Mouse (Mus musculus) retina, embryonic 14.5 days (tissue): ENCODE measurements at regions not wholly inside any gene's neighbourhood (a gene's known extent, or its start where the extent isn't known, plus 50 kb on each side); places are given as distances from the start of the nearest gene placed in this dataset.
A peak's percentile ranks its signal among the peaks of the same experiment; 100 is the strongest.

Experiments used
- DNase-seq: peaks from one replicate; pipeline ENCODE4 v3.0.0-alpha.2; 2015; ENCODE audit warnings: low spot score

- peak; percentile 55 for DNase-seq
These were observed 49.8 kb upstream of the Sipa1l2 start for GRCm38 (mm10) chr8:125619336-125619906.
